Mouse (Mus musculus) liver, embryonic 11.5 days (tissue): ENCODE measurements around the gene Ninj1. TPM values are rescaled to one million over a fixed set of nuclear protein-coding genes. Genes with fewer than 3 reads are reported as not detected.
A peak's percentile ranks its signal among the peaks of the same experiment; 100 is the strongest.

ENCODE experiments used
- ATAC-seq: fragments of 200-750 bp; cut with Nextera tagmentation; replicated peaks from 2 replicates; pipeline ENCODE4 v1.8.0; 2017; ENCODE audit warnings: moderate number of reproducible peaks, mild to moderate bottlenecking, moderate TSS enrichment, moderate library complexity; ENCODE audit not compliant: low FRiP score
- DNase-seq: peaks from one replicate; pipeline ENCODE4 v3.0.0-alpha.2; 2017; ENCODE audit warnings: low spot score
- H3K27ac ChIP-seq: fragments of 300-500 bp; sonication (generic); 2 replicates; pipeline ENCODE4 v1.5.1; 2014; ENCODE audit warnings: mild to moderate bottlenecking, low read depth, low read length, control low read depth
- H3K27me3 ChIP-seq: fragments of 300-500 bp; sonication (generic); replicated peaks from 2 replicates; pipeline ENCODE4 v1.6.1; 2014; ENCODE audit warnings: low read length, mixed read lengths; ENCODE audit not compliant: control insufficient read depth, insufficient read depth
- H3K36me3 ChIP-seq: fragments of 300-500 bp; sonication (generic); 2 replicates; pipeline ENCODE4 v1.6.1; 2014; ENCODE audit warnings: mild to moderate bottlenecking, low read length, moderate library complexity, mixed read lengths; ENCODE audit not compliant: control insufficient read depth, insufficient read depth
- H3K4me1 ChIP-seq: fragments of 300-500 bp; sonication (generic); replicated peaks from 2 replicates; pipeline ENCODE4 v1.6.1; 2014; ENCODE audit warnings: low read length, mixed read lengths; ENCODE audit not compliant: control insufficient read depth, insufficient read depth
- H3K4me2 ChIP-seq: fragments of 300-500 bp; sonication (generic); 2 replicates; pipeline ENCODE4 v1.6.1; 2014; ENCODE audit warnings: mild to moderate bottlenecking, control low read depth, moderate library complexity
- H3K4me3 ChIP-seq: fragments of 300-500 bp; sonication (generic); 2 replicates; pipeline ENCODE4 v1.5.1; 2014; ENCODE audit warnings: low read depth, low read length, control low read depth
- H3K9ac ChIP-seq: fragments of 300-500 bp; sonication (generic); 2 replicates; pipeline ENCODE4 v1.6.1; 2014; ENCODE audit warnings: low read depth, low read length, control low read depth
- H3K9me3 ChIP-seq: fragments of 300-500 bp; sonication (generic); 2 replicates; pipeline ENCODE4 v1.6.1; 2016; ENCODE audit warnings: low read length, inconsistent platforms, mixed read lengths; ENCODE audit not compliant: control insufficient read depth
- WGBS: fragments of 180-500 bp; shearing (Covaris S2); extraction: QIAGEN DNeasy Blood & Tissue Kit; methylation state at CpG from one replicate; pipeline ENCODE4 v1.1.7; 2014; 5-methylcytosine and 5-hydroxymethylcytosine counted together
- polyA plus RNA-seq: library from polyadenylated mRNA; unstranded; fragments of >200 nt; fragmentation: Nextera tagmentation; extraction: Ambion mirVana; gene quantifications from 2 replicates; pipeline ENCODE4 v1.2.1, GENCODE M21; 2014

The Ninj1 gene
- polyA plus RNA-seq, 1 experiment from 2014 or later, result 59.8 TPM

DNA sequence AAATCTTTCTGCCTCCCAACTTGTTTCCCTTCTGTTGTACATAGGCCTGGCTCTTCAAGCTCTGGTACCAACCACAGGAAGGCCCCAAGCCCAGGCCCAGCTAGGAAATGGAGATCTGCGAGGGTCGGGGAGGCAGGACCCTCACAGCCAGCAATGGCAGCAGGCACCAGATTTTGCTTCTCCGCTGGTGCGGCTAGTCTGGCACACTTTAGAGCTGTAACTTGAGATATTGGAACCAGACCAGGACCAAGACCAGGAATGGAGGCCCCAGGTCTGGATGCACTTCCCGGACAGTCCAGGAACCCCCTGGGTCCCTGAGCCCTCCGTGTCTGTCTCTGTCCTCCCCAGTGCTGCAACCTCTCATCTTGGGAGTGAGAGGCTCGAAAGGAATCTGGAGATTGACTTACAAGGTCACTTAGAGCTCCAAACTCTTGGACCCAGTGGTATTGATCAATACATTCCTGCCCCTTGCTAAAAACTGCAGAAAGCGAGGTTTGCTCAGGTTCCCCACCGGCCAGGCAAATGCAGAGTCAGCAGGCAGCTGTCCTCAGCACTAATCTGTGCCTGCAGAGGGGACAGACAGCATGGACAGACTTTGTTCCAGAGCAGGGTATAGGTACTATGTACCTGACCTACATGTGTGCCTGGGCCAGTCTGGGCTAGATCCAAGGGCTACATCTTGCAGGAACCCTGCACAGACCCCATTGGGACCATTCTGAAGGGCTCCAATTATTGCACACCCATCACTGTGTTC, 29.7 kb downstream of the Ninj1 start:
- H3K4me3 ChIP-seq, result no peak overlapping the region
- H3K36me3 ChIP-seq, result no peaks in the 10 kb centered on the region
- WGBS, result 57% methylated on average over 9 of the region's 9 CpGs
- peak overlapping the region; percentile 97 for H3K4me2 ChIP-seq
- H3K27ac ChIP-seq, result no peak overlapping the region
- no peak for DNase-seq
- H3K9me3 ChIP-seq, result no peaks in the 10 kb centered on the region
- H3K27me3 ChIP-seq, result no peaks in the 10 kb centered on the region
- peaks cover 9% of the 10 kb centered on the region; the same call in 1 of the 2 replicates for H3K4me1 ChIP-seq
- ATAC-seq, result no peak
- H3K9ac ChIP-seq, result no peak overlapping the region

DNA sequence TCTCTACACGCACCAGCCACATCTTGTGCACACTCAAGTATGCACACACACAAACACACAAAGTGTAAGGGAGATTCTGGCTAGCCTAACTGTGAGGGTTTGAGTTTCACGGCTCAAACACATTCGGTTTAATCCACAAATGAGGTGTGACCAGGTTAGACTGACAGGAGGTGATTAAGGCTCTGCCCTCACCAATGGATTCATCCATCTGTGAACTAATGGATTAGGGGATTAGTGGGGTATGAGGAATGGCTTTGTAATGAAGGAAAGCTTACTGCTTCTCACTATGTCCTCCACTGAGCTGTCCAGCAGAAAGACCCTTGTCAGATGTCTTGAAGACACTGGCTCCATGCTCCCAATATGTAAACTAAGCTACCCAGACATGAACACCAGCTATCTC, 31.4 kb downstream of the Ninj1 start:
- Histone ChIP-seq H3K36me3 (no peaks in the 10 kb centered on the region), H3K27ac (no peak overlapping the region), H3K4me3 (no peak overlapping the region), H3K9me3 (no peaks in the 10 kb centered on the region), H3K4me2 (no peak overlapping the region), H3K9ac (no peak overlapping the region), H3K4me1 (peaks cover 6% of the 10 kb centered on the region; the same call in 1 of the 2 replicates), H3K27me3 (no peaks in the 10 kb centered on the region)
- ATAC-seq, result no peak
- WGBS, result 64% methylated on average over 3 of the region's 3 CpGs
- DNase-seq, result no peak

DNA sequence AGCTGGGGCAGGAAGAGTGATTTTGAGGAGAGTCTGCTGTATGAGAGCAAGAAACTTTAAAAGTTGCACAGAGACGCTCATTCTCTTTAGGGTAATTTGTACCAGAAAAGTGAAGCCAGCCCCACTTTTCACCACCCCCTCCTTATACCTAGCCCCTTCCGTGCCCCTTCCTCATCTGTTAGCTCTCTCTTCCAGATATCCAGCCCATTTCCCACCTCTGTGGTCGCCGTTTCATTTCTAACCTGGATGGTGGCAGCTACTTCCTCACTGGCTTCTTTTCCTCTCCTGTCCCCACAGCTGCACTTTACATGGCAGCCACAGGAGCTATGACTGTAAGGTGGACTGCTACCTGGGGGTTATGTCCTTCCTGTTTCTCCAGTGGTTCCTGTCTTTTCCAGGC, 32.1 kb downstream of the Ninj1 start:
- WGBS, result 70% methylated on average over 4 of the region's 4 CpGs

DNA sequence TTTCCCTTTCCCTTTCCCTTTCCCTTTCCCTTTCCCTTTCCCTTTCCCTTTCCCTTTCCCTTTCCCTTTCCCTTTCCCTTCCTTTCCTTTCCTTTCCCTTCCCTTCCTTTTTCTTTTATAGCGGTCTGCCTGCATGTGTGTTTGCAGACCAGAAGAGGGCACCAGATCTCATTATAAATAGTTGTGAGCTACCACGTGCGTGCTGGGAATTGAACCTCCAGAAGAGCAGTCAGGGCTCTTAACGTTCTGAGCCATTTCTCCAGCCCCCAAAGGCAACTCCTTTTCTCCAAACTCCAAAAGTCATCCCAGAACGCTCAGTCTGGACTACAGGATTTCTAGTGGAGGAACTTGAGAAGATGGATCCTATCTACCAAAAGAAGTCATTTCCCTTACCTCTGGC, 33.6 kb downstream of the Ninj1 start:
- H3K4me1 ChIP-seq, result peaks cover 2% of the 10 kb centered on the region; the same call in 1 of the 2 replicates
- H3K4me2 ChIP-seq, result no peak overlapping the region
- H3K27ac ChIP-seq, result no peak overlapping the region
- no peak for DNase-seq
- H3K9ac ChIP-seq, result no peak overlapping the region
- H3K4me3 ChIP-seq, result no peak overlapping the region
- no peak for ATAC-seq
- no peaks in the 10 kb centered on the region for H3K36me3 ChIP-seq
- H3K9me3 ChIP-seq, result no peaks in the 10 kb centered on the region
- WGBS, result 22% methylated on average over 5 of the region's 5 CpGs
- H3K27me3 ChIP-seq, result no peaks in the 10 kb centered on the region; the same call in 1 of the 2 replicates

More for the DNA sequence above, 32.1 kb downstream of the Ninj1 start:
- H3K9ac ChIP-seq, result no peak overlapping the region
- H3K4me2 ChIP-seq, result no peak overlapping the region
- no peaks in the 10 kb centered on the region for H3K9me3 ChIP-seq
- no peak overlapping the region for H3K27ac ChIP-seq
- H3K27me3 ChIP-seq, result no peaks in the 10 kb centered on the region; the same call in 1 of the 2 replicates
- peaks cover 6% of the 10 kb centered on the region; the same call in 1 of the 2 replicates for H3K4me1 ChIP-seq
- no peak for ATAC-seq
- no peaks in the 10 kb centered on the region for H3K36me3 ChIP-seq
- H3K4me3 ChIP-seq, result no peak overlapping the region
- DNase-seq, result no peak

- Histone ChIP-seq H3K9ac (no peak overlapping the region), H3K9me3 (no peaks in the 10 kb centered on the region), H3K4me2 (no peak overlapping the region), H3K4me3 (no peak overlapping the region), H3K36me3 (no peaks in the 10 kb centered on the region), H3K4me1 (no peaks in the 10 kb centered on the region; the same call in 1 of the 2 replicates), H3K27ac (no peak overlapping the region), H3K27me3 (no peaks in the 10 kb centered on the region; the same call in 1 of the 2 replicates)
- ATAC-seq, result no peak
- 22% methylated on average over 10 of the region's 10 CpGs for WGBS
- DNase-seq, result no peak
Observed at GRCm38 (mm10) chr13:49224314-49224713, 37.0 kb downstream of the Ninj1 start.

DNA sequence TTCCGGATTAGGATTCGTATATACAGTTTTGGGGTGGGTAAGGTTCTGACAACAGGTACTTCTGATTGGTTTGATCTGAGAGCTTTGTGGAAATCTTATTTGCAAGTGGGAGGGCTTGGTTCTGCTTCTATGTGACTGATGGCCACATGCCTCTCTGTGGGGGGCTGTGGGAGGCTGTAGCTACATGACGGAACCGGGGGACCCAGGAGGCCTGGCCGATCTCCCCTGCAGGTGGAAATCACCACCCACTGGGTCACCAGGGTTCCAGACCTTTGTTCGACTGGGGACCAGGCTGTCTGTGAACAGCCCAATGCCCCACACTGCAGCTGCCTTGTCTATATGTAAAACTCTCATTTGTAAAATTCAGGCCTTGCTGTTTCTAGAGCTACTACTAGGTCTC, 37.4 kb downstream of the Ninj1 start:
- no peak overlapping the region for H3K9ac ChIP-seq
- WGBS, result 32% methylated on average over 6 of the region's 6 CpGs

DNA sequence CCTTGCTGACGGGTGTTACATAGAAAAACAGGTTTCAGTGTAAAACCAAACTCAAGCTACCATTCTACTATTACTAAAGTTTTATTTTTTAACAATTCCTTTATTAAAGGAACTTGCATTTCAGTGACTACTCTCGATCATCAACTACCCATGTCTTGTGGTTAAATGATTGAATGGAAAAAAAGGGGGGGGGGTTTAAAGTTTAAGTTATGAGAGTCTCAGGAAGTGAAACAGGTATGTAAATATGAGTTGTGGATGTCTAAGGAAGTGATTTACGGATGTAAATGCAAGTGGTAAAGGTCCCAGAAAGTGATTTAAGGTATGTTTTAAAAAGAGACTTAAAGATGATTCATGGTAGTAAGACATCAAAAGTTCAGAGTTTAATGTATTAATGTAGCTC, 37.9 kb downstream of the Ninj1 start:
- H3K4me2 ChIP-seq, result no peak overlapping the region
- H3K27me3 ChIP-seq, result no peaks in the 10 kb centered on the region; the same call in 1 of the 2 replicates
- H3K4me3 ChIP-seq, result no peak overlapping the region
- no peak overlapping the region for H3K9ac ChIP-seq
- H3K36me3 ChIP-seq, result no peaks in the 10 kb centered on the region
- no peak overlapping the region for H3K27ac ChIP-seq
- DNase-seq, result no peak
- H3K9me3 ChIP-seq, result no peaks in the 10 kb centered on the region
- ATAC-seq, result no peak
- 63% methylated on average over 3 of the region's 3 CpGs for WGBS
- no peaks in the 10 kb centered on the region; the same call in 1 of the 2 replicates for H3K4me1 ChIP-seq

More for the DNA sequence above, 37.4 kb downstream of the Ninj1 start:
- Histone ChIP-seq H3K36me3 (no peaks in the 10 kb centered on the region), H3K9me3 (no peaks in the 10 kb centered on the region), H3K4me1 (no peaks in the 10 kb centered on the region; the same call in 1 of the 2 replicates), H3K4me3 (no peak overlapping the region), H3K27ac (no peak overlapping the region), H3K27me3 (no peaks in the 10 kb centered on the region; the same call in 1 of the 2 replicates), H3K4me2 (no peak overlapping the region)
- no peak for DNase-seq
- ATAC-seq, result no peak

- no peaks in the 10 kb centered on the region; the same call in 1 of the 2 replicates for H3K27me3 ChIP-seq
Observed at GRCm38 (mm10) chr13:49225633-49226032, 38.3 kb downstream of the Ninj1 start.

More at GRCm38 (mm10) chr13:49225633-49226032, 38.3 kb downstream of the Ninj1 start:
- 44% methylated on average over 4 of the region's 4 CpGs for WGBS
- H3K36me3 ChIP-seq, result no peaks in the 10 kb centered on the region
- H3K4me3 ChIP-seq, result no peak overlapping the region
- H3K27ac ChIP-seq, result no peak overlapping the region
- no peaks in the 10 kb centered on the region for H3K9me3 ChIP-seq
- DNase-seq, result no peak
- no peak overlapping the region for H3K4me2 ChIP-seq
- H3K9ac ChIP-seq, result no peak overlapping the region
- H3K4me1 ChIP-seq, result no peaks in the 10 kb centered on the region; the same call in 1 of the 2 replicates
- ATAC-seq, result no peak
